ENCODE assay signal across 23 mouse cellular contexts in genomic region chr14:22572486-22572885, GRCm38 (mm10).
DNase-seq lines count a peak whose midpoint lies in the region; ATAC-seq and TF ChIP-seq lines count a peak whose summit lies in the region.
"Had no signal": no experiment of that assay in that cellular context is flagged by ENCODE, and none has a peak within 500 bp of the region (broad histone marks: within the 10 kb centered on the region; RNA-seq: fewer than 3 reads in every experiment).

No protein-coding gene starts in this region.

- no peaks in the 10 kb centered on the region for H3K27me3 ChIP-seq in stomach, embryonic 14.5 days (ENCODE audit: control insufficient read depth, insufficient read depth, low read length)
- no peaks in the 10 kb centered on the region for H3K27me3 ChIP-seq in stomach, postnatal 0 days (ENCODE audit: control insufficient read depth, insufficient read depth, low read length)
- H3K27me3 ChIP-seq in limb, embryonic 10.5 days (ENCODE audit: low read depth, poor library complexity, severe bottlenecking): peaks cover 50% of the 10 kb centered on the region
- H3K27me3 ChIP-seq in hindbrain, embryonic 13.5 days: peaks cover 22% of the 10 kb centered on the region
- H3K27me3 ChIP-seq: CH12.LX, Patski had no signal

- TF ChIP-seq EP300 in stomach, postnatal 0 days (optimal IDR thresholded peaks at IDR 0.05): no peak

- no peak overlapping the region for H3K9ac ChIP-seq in stomach, embryonic 14.5 days (replicated peaks; ENCODE audit: low read depth, low read length)
- H3K9ac ChIP-seq in stomach, postnatal 0 days (ENCODE audit: low read length): no peak overlapping the region
- no peak overlapping the region for H3K9ac ChIP-seq in hindbrain, embryonic 13.5 days

- WGBS in stomach, embryonic 14.5 days: 58% methylated on average over 5 of the region's 5 CpGs
- 70% methylated on average over 5 of the region's 5 CpGs for WGBS in stomach, postnatal 0 days
- 65% methylated on average over 5 of the region's 5 CpGs for WGBS in limb, embryonic 10.5 days
- WGBS in hindbrain, embryonic 13.5 days: 87% methylated on average over 5 of the region's 5 CpGs

- DNase-seq in stomach, postnatal 0 days (ENCODE audit: low spot score): no peak
- peak; percentile 27 for DNase-seq in limb, embryonic 10.5 days (ENCODE audit: low spot score)
- peak; percentile 67 for DNase-seq in retina, embryonic 14.5 days (ENCODE audit: low spot score)
- DNase-seq in retina, postnatal 1 day: peak; percentile 76
- DNase-seq in cerebellum, postnatal 14 days: no peak
- DNase-seq in c-Kit-positive CD71-positive TER-119-positive erythroid progenitor cells, embryonic 14.5 days (ENCODE audit: low spot score): no peak
- DNase-seq: adrenal gland, adult 2 months; adrenal gland, adult 8-10 months; adrenal gland, postnatal 10 days; adrenal gland, postnatal 14 days; adrenal gland, postnatal 25 days; adrenal gland, postnatal 36 days; B cell, adult 2 months; cerebellum, adult 11 months; cerebellum, adult 11-12 months; cerebellum, adult 18-20 months had no signal

- no peak for TF ChIP-seq CTCF in stomach, postnatal 0 days (IDR thresholded peaks at IDR 0.05; ENCODE audit: low read depth)

- no peaks in the 10 kb centered on the region for H3K36me3 ChIP-seq in stomach, embryonic 14.5 days (ENCODE audit: control insufficient read depth, insufficient read depth, low read length)
- no peaks in the 10 kb centered on the region for H3K36me3 ChIP-seq in stomach, postnatal 0 days (ENCODE audit: control insufficient read depth, insufficient read depth, low read length)
- no peaks in the 10 kb centered on the region for H3K36me3 ChIP-seq in limb, embryonic 10.5 days
- no peaks in the 10 kb centered on the region for H3K36me3 ChIP-seq in hindbrain, embryonic 13.5 days
- H3K36me3 ChIP-seq: G1E had no signal

- no peak overlapping the region for H3K4me3 ChIP-seq in stomach, embryonic 14.5 days (ENCODE audit: low read depth, low read length)
- no peak overlapping the region for H3K4me3 ChIP-seq in stomach, postnatal 0 days (ENCODE audit: low read depth, low read length)
- H3K4me3 ChIP-seq in limb, embryonic 10.5 days: no peak overlapping the region
- no peak overlapping the region for H3K4me3 ChIP-seq in hindbrain, embryonic 13.5 days

- no peak overlapping the region for H3K4me2 ChIP-seq in stomach, embryonic 14.5 days (replicated peaks; ENCODE audit: low read depth, low read length)
- no peak overlapping the region for H3K4me2 ChIP-seq in stomach, postnatal 0 days (replicated peaks; ENCODE audit: low read depth)
- H3K4me2 ChIP-seq in hindbrain, embryonic 13.5 days: no peak overlapping the region

- no peak overlapping the region for H3K27ac ChIP-seq in stomach, embryonic 14.5 days (ENCODE audit: low read length)
- H3K27ac ChIP-seq in stomach, postnatal 0 days (replicated peaks): no peak overlapping the region
- H3K27ac ChIP-seq in limb, embryonic 10.5 days: no peak overlapping the region
- no peak overlapping the region for H3K27ac ChIP-seq in hindbrain, embryonic 13.5 days

- ATAC-seq in stomach, embryonic 14.5 days (ENCODE audit: insufficient number of reproducible peaks, insufficient read depth, low FRiP score, low read depth): peak; percentile 28; the same call in 1 of the 2 replicates
- no peak for ATAC-seq in stomach, postnatal 0 days (ENCODE audit: low FRiP score, low TSS enrichment)
- ATAC-seq in hindbrain, embryonic 13.5 days (ENCODE audit: low FRiP score): no peak
- ATAC-seq: activated CD4-positive, CD25-positive, alpha-beta regulatory T cell, adult 4 months; CD4-positive, CD25-positive, alpha-beta regulatory T cell, adult 4 months; Patski had no signal

- no peaks in the 10 kb centered on the region for H3K9me3 ChIP-seq in stomach, embryonic 14.5 days (ENCODE audit: control insufficient read depth, low read depth, low read length)
- no peaks in the 10 kb centered on the region for H3K9me3 ChIP-seq in stomach, postnatal 0 days (ENCODE audit: control insufficient read depth, low read length)
- H3K9me3 ChIP-seq in limb, embryonic 10.5 days (replicated peaks): no peaks in the 10 kb centered on the region
- H3K9me3 ChIP-seq in hindbrain, embryonic 13.5 days: no peaks in the 10 kb centered on the region

- peaks cover 21% of the 10 kb centered on the region for H3K4me1 ChIP-seq in stomach, embryonic 14.5 days (ENCODE audit: control insufficient read depth, insufficient read depth, low read length)
- H3K4me1 ChIP-seq in stomach, postnatal 0 days (replicated peaks; ENCODE audit: control insufficient read depth, insufficient read depth): 0 out of 2 replicates have a peak, but pooled peaks cover 1% of the 10 kb centered on the region
- H3K4me1 ChIP-seq in limb, embryonic 10.5 days: peaks cover 49% of the 10 kb centered on the region
- H3K4me1 ChIP-seq in hindbrain, embryonic 13.5 days (replicated peaks): peaks cover 32% of the 10 kb centered on the region

Comparison
In these comparisons a context has a peak if more than half of its experiments do, and no peak if none do; other contexts are left out.
1. DNase-seq: peak in limb, embryonic 10.5 days (single experiment), retina, embryonic 14.5 days (single experiment) and retina, postnatal 1 day (single experiment); none in stomach, postnatal 0 days (single experiment), cerebellum, postnatal 14 days (0 of 2) and c-Kit-positive CD71-positive TER-119-positive erythroid progenitor cells, embryonic 14.5 days (single experiment).